Mouse (Mus musculus) layer of hippocampus, postnatal 25 days (tissue): ENCODE measurements around the gene Ephb1. TPM values are rescaled to one million over a fixed set of nuclear protein-coding genes. Genes with fewer than 3 reads are reported as not detected.

Experiments
- DNase-seq, 2 experiments: peaks; one replicate each; pipeline ENCODE4 v3.0.0; 2022; ENCODE audit warnings: mixed read lengths in 2 of 2, low spot score in 1 of 2; ENCODE audit errors: extremely low spot score in 1 of 2
- total RNA-seq, 2 experiments: library from RNA; stranded (reverse); gene quantifications; 2 replicates each; pipeline ENCODE4 v1.2.3; 2021

The Ephb1 gene
- total RNA-seq, 2 experiments from 2014 or later, result 30.1 to 32.2 TPM

DNA sequence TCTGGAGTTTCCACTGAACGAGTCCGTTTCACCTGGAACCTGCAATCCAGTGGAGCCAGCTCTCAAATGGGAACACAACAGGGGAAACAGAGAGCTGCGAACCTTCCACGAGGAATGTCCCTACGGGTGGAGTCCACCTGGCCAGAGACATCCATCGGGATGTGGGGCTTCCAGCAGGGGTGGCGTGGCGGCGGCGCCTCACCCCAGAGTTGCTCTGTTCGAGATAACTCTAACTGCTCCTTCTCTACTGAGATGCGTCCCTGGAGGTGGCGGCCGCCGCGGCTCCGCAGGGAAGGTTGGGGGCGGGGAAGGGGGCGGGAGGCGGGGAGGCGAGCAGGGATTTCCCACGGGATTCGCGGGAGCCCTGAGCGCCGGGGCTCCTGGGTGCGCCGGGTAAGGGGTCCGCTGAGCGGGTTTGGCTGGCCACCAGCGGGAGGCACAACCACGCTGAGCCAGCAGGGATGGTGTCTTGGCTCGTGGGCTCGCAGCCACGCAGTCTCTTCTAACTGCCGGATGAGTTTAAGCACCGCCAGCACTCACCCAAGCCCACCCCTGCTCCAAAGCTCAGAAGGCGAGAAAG is 1.3 kb downstream of the Ephb1 start:
- peak in 1 of 2 experiments; percentile 20 for DNase-seq

DNA sequence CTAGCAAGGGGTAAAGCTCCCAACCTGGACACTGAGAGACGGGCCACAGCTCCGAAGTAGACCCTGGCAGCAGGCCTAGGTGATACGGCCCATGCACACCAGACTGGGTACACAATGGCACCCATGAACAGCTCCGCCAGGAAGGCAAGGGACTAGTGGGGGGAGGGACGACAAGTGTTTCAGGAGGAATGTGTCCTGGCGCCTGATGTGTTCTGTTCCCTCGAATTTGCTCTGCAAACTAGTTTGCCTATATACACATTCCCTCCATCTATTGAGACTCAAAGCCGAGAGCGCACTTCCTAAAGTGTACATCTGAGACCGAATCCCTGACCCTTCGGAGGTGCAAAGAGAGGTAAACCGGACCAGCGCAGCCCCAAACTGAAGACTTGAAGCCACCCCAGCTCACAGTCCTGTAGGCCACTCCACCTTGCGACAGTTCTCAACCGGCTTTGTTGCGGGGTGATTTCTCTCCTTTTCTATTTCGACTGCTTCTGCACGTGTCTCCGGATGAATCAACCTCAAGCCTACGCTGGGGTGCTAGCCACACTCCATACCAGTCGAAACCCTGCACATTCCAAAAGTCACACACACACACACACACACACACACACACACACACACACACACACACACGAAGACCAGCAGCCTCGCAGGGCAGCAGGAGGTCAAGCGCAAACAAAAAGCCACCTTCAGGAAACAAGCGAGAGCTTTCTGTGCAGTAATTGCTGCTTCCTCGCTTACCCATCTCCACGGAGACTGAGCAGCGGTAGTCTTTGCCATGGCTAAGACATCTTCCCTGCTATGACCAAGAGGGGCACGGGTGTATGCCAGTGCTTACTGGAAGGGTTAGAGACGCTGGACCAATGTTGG is 2.1 kb downstream of the Ephb1 start:
- DNase-seq, result peak in 1 of 2 experiments; percentile 25

DNA sequence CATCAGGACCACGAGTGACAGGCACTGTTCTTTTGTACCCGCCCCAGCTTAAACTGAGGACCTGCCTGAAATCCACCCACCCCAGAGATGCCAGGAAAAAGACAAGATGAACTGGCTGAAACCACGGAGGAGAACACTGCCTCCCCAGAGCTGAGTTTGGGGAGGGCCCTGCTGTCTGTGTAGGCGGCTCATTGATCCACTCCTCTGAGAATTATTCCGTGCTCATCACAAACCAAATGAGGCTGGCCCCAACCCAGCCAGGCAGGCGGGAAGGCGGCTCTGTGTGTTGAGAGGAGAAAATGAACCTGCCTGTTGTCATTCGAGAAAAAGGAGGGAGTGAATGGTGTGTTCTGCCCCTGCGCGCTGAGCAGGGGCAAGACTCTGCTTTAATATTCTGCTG is 2.8 kb downstream of the Ephb1 start:
- DNase-seq, result peak; percentile 20 to 26

DNA sequence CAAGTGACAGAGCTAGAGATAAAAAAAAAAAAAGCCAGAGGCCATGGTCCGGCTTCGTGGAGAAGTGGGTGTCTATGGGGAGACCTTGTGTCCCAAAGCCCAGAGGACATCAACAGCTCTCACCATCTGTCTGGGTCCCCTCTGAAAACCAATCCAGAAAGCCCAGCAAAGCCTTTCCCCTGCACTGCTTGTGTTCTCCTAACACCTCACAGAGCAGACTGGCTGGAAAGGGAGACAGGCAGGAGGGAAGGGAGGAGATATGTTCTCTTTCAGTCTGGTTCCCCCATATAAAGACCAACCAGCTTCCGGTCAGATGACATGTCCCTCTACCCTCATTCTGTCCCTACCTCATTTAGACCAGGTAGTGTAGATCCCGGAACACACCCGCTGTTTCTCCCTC is 3.3 kb downstream of the Ephb1 start:
- no peak for DNase-seq

DNA sequence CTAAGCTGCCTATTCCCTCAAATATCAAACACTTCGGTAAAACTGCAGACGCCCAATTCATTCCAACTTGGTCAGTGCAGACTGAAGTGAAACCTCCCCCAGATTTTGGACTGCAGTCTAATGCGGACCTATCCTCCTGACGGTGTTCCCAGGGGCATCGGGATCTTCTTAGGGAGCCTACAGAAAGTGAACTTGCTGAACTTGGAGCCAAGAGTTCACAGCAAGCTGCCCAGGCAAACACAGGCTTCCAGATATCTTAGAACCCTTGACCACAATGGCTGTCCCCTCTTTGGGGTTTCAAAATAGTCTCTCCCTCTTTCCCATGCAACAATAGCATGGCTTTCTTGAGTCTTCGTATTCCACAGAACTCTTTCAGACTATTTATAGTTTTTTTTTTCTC is 3.8 kb downstream of the Ephb1 start:
- no peak for DNase-seq

DNA sequence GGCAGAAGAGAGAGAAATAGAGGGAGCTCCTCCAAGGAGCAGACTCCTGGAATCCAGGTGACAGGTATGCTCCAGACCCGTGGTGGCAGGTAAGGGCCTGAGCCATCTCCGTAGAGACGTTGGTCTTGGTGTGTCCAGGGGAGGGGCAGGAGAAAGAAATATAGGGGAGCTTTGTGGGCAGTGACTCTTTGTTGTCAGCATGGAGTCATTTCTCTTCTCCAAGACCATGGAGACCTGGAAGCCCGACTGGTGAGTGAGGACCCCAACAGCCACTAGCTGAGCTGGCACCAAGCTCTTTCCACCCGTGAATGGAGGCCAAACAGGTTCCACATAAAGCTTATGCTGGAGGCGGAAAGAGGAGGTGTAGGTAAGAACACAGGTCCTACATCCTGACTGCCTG is 4.4 kb downstream of the Ephb1 start:
- peak in 1 of 2 experiments; percentile 4 for DNase-seq

DNA sequence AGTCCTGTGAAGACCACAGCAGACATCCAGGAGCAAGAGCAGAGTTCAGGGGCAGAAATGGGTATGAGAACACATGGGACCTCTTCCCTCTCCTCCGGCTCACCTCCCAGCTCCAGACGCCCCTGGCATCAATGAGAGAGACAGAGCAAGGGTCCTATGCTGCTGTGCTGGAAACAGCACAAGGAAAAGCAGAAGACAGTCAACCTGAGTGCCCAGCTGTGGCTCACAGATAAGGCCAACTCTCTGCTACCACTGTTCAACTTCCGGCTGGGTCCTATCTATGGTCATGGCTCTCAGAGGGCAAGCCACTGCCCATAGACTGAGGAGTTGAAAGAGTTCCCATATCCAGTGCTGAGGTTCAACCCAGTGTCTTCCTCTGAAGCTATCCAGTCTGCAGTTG is 7.7 kb downstream of the Ephb1 start:
- DNase-seq, result no peak

DNA sequence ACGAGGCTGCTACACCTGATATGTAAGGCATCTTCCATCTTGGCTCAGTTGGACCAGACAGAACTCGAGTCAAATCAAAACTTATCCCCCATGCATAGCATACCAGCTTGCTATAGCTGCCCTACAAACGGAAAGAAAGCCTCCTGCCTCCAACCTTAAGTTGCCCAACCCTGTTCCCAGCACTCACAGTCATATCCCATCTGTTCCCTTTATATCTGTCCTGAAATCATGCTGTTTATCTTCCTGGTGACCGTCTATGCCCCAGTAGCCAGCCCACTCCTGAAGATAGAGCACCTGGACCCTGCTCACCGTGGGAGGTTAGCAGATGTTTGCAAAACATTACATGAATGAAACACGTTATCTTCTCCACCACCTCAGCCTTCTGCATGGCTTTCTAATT is 9.0 kb downstream of the Ephb1 start:
- DNase-seq, result no peak

DNA sequence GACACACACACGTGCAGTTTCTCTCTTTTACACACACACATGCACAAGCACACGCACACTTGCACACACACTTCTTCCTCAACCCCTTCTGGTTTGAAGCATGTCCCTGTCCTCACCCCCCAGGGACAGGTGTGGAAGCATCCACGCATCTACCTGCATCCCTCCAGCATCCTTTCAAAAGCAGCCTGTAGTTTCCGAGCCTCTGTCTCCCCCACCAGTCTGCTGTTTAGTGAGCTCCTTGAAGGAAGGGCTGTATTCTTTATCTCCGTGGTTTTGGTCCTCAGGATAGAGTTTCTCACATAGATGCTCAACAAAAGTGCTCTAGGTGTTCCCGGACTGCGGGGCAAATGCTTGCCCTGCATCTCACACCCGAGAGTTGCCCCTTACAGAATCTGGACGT is 9.4 kb downstream of the Ephb1 start:
- no peak for DNase-seq

DNA sequence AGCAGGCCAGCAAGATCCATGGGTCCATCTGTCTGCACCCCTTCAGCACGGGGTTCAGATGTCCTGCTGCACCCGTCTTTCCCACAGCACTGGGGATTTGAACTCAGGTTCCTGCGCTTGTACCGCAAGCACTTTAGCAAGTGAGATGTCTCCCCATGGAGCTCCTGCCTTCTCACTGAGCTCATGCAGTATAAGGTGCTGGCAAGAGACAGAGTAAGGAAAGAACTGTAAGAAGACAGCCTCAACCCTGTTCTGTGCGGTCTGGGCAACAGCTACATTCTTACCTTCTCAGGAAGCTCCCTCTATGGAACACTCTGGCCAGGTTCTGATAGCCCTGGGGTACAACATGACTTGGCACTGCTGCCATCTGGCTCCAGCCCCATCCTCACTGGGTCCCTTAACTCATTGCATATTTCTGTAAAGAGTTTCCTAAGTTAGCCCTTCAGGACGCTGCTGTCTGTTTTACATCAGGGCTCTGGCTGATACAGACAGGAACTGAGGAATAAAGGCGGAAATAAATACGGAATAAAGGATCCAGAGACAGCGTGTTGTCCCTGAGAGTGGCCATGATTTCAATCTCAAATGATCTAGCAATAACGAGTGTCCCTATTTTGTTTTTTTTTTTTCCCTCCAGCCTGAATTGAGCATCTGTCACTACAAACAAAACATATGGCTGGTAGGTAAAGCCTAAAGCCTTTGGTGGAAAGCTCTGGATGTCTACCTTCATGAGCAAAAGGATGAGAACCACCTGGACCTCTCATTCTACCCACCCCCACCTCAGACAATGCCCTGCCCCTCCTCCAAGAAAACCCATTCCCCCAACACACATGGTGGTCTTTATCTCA is 10.2 kb downstream of the Ephb1 start:
- no peak for DNase-seq

DNA sequence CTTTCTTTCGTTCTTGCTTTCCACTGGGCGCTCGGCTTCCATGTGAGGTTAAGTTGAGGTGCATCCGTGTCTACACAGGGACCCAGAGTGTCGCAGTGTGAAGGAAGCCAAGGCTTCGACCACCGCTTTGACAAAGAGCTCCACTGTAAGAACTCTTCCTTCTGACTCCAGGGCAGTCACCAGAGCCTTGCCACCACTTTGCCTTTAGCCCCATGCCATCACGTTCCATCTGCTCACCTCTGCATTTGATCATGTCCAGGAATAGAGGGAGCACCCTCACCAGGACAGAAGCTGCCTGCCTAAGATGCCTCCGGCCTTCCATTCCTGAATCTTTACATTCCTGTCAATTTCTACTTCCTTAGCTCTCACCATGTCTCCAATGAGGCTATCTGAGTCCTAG is 11.4 kb downstream of the Ephb1 start:
- no peak for DNase-seq

DNA sequence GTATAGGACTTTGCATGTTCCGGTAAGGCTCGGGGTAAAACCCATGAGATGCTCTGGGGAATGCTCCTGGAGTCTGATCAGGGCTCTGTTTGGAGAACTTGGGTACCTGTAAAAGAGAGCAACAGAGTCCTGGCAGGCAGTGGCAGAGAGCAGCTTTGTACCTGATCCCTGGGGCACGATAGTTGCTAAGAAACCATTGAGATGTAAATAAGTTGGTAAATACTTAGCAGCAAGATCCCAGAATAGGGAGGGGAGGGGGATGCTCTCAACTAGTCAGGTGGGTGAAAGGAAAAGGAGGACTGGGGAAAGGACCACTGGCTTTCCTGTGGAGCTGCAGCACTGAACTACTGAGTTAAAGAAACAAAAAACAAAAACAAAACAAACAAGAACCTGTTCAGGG is 12.5 kb downstream of the Ephb1 start:
- DNase-seq, result no peak

DNA sequence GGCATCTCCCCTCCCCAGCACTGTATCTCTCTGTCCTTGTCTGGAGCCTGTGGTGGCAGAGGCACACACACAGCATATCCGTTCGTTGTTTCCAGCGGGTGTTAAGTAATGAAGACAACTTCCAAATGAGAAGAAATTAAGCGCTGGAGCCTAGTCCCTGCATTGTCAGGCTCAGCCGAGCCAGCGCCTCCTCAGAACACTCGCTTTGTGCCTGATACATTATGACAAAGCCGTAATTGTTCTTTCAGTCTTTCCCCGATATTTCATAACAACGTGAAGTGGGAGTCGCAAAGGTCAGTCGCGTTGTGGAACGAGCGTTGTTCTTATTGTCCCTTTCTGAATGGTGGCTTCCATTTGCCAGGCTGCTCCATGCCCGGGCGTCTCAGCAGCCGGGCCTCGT is 13.7 kb downstream of the Ephb1 start:
- DNase-seq, result no peak

DNA sequence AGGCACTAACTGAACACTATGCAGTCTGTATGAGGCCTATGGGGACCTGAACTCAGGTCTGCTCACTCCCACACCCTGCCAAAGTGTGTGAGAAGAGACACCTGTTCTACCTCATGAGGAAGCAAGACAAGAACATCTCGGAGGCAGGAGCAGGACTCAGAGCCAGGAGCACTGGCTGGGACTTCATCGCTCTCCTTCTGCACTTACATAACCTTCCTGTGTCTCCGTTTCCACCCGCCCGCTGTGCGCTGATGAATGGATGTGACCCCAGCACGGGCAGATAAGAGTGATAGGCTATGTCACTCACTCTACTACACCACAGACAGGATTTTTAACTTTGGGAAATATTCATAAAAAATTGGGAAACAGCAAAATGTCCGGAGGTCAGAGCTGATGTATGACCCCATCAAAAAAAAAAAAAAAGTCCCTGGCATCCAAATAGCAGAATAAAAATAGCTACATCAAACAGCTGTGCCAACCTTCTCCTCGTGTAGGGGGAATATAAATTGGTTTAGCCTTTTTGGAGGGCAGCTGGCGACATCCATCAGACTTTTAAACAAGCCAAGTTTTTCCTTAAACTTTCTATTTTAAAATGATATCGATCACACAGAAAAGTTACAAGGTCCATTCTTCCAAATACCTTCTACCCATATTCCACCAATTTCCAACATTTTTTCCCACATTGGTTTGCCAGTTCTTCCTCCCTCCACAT is 18.8 kb downstream of the Ephb1 start:
- DNase-seq, result no peak

DNA sequence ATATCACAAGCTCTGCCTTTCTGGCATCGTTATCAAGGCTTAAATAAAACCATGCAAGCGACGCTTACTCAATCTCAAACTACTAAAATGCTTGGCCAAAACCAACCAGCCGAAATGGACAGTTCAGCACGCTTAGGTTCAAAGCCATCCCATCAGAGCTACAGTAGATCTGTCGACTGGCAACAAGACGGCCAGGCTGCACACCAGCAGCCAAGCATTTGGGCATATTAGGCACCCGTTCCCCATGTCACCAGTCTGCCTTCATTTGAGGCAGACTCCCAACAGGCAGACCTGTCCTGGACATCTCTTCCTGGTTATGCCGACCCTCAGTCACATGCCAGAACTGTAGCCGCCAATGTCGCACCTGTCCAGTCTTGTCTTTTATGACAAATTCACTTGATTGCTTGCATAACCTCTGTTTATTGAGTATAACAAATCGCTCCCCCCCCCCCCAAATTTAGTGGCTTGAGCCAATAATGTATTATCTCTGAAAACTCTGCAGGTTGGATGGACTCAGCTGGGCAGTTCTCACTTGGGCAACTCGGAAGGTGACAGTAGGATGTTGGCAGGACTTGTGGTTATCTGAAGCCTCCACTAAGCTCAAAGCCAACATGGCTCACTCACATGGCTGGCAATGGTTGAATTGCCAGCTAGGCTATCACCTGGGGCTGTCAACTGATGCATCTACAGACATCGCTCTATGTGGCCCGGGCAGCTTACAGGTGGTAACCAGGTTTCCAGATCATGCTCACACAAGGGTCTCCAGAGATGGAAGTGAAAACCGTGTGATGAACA is 24.0 kb downstream of the Ephb1 start:
- DNase-seq, result no peak

DNA sequence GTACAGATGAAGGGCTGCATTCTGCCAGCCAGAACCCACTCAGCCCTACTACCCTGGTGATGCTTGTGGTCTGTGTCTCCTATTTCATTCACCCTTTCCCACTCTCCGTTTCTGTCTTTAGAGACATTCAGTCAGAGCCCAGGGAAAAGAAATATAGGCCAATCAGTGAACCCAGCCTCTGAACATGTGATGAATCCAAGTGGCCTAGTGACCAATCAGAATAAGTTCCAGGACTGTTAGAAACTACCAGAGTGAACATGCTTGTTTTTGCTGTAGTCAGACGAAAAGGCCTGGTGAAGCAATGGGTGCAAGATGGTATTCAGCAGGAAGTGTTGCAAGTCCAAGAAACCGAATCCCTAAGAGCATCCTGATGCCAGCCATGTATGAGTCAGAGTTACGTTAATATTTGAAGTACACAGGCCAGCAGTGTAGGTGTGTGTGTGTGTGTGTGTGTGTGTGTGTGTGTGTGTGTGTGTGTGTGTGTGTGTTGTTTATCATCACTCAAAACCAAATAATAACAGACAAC is 26.8 kb downstream of the Ephb1 start:
- DNase-seq, result no peak

DNA sequence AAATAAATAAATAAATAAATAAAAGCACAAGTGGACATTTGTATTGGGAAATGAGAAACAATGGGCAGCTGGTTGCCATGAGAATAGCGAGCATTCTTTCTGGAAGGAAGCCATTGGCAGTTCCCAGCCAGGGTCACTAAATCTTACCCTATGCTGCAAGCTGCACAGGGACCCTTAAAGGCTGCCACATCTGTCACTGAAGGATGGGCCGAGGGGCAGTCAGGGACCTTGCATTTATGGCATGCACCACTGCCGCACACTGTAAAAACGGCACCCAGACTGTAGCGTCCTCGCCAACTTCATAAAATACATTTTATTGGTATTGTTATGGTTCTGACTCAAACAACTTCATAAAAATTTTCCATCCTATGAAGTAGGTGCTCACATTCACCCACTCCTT is 39.1 kb downstream of the Ephb1 start:
- no peak for DNase-seq

DNA sequence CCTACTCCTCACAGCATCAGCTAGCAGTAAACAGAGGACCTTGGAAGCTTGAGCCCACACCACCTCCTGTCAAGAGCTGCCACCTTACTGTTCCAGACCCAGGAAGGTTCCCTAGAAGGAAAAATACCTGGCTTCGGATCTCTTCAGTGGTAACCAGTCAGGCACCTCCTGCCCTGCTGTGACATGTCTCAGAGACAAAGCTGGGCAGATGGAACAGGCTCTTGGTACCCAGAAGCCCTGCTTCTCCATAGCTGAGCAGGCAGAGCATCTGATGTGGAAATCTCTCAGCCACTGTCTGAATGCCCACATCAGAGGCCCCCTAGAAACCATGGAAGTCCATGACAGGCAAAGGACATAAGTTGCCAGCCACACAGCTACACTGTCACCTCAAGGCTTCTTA is 39.7 kb downstream of the Ephb1 start:
- DNase-seq, result no peak

DNA sequence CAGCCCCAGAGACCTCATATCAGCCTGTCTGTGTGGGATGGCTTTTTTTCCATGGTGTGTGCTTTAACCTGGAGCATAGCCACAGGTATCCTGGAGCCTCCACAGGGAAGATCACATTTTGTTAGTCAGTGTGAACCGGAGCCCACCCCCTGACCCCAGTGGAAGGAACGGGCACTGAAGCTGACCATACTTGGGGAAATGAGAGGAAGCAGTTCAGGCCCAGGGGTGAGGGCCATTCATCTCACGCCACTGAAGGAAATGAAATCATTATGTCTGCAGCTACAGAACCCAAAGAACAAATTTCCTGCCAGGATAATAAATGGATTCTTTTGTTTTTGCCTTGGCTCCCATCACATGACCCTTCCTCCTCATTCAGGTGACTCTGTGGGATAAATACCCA is 44.1 kb downstream of the Ephb1 start:
- no peak for DNase-seq

DNA sequence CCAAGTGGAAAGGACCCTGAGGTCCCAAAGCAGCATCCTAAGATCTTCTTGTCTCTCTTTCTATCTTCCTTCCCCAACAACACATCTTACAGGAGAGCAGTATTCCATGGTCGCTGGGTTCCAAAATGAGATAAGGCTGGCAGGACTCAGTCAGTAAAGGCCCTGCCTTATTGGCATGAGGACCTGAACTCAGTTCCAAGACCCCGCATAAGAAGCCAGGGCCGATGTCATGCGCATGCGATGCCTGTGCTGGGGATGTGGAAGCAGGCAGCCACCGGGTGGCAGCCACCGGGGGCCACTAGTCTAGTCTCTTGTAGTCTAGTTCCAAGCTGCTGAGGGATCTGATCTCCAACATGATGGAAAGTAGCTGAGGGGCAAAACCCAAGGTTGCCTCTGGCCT is 45.2 kb downstream of the Ephb1 start:
- no peak for DNase-seq
